Mouse (Mus musculus) limb, embryonic 10.5 days (tissue): ENCODE measurements around the gene Fam49a. TPM values are rescaled to one million over a fixed set of nuclear protein-coding genes. Genes with fewer than 3 reads are reported as not detected.
A peak's percentile ranks its signal among the peaks of the same experiment; 100 is the strongest.

ENCODE experiments used
- DNase-seq: peaks from one replicate; pipeline ENCODE4 v3.0.0-alpha.2; 2017; ENCODE audit warnings: low spot score
- H3K27ac ChIP-seq: fragments of 300-500 bp; sonication (generic); 2 replicates; pipeline ENCODE4 v1.5.1; 2016; ENCODE audit warnings: mild to moderate bottlenecking
- H3K27me3 ChIP-seq: fragments of 300-500 bp; sonication (generic); 2 replicates; pipeline ENCODE4 v1.6.1; 2016; ENCODE audit warnings: low read depth, mild to moderate bottlenecking; ENCODE audit not compliant: poor library complexity, severe bottlenecking
- H3K36me3 ChIP-seq: fragments of 300-500 bp; sonication (generic); 2 replicates; pipeline ENCODE4 v1.6.1; 2016; ENCODE audit warnings: mild to moderate bottlenecking, moderate library complexity
- H3K4me1 ChIP-seq: fragments of 300-500 bp; sonication (generic); 2 replicates; pipeline ENCODE4 v1.6.1; 2016
- H3K4me3 ChIP-seq: fragments of 300-500 bp; sonication (generic); 2 replicates; pipeline ENCODE4 v1.5.1; 2016; ENCODE audit warnings: mild to moderate bottlenecking, moderate library complexity
- H3K9me3 ChIP-seq: fragments of 300-500 bp; sonication (generic); replicated peaks from 2 replicates; pipeline ENCODE4 v1.6.1; 2016; ENCODE audit warnings: mild to moderate bottlenecking
- WGBS: fragments of 180-500 bp; shearing (Covaris S2); methylation state at CpG from one replicate; pipeline ENCODE4 v1.1.7; 2016; 5-methylcytosine and 5-hydroxymethylcytosine counted together
- polyA plus RNA-seq: library from polyadenylated mRNA; unstranded; fragments of >200 nt; fragmentation: Nextera tagmentation; extraction: Ambion mirVana; gene quantifications from 2 replicates; pipeline ENCODE4 v1.2.1, GENCODE M21; 2016

The Fam49a gene
- polyA plus RNA-seq, 1 experiment from 2014 or later = 6.5 TPM

DNA sequence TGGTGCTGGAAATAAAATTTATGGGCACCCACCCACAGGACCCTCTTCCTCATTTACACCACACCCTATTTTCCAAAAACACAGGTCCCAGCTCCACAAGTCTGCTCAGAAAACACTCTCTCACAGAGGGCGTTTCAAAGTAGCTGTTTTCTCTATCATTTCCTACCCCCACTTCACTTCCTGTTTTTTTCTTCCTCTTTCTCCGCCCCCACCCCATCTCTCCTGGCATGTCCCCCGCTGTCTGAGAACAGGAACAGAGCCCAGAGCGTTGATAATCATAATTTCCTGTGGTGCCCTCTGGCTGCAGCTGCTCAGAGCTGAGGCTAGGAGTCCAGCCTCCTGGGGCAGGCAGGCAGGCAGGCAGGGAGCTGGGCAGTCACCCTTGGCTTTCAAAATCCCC lies 39.9 kb downstream of the Fam49a start:
- WGBS = 48% methylated on average over 4 of the region's 4 CpGs
- Histone ChIP-seq H3K4me1 (peaks cover 10% of the 10 kb centered on the region), H3K27me3 (no peaks in the 10 kb centered on the region), H3K27ac (peak overlapping the region; percentile 28; the same call in 1 of the 2 replicates), H3K36me3 (no peaks in the 10 kb centered on the region), H3K9me3 (no peaks in the 10 kb centered on the region), H3K4me3 (no peak overlapping the region)
- no peak for DNase-seq

DNA sequence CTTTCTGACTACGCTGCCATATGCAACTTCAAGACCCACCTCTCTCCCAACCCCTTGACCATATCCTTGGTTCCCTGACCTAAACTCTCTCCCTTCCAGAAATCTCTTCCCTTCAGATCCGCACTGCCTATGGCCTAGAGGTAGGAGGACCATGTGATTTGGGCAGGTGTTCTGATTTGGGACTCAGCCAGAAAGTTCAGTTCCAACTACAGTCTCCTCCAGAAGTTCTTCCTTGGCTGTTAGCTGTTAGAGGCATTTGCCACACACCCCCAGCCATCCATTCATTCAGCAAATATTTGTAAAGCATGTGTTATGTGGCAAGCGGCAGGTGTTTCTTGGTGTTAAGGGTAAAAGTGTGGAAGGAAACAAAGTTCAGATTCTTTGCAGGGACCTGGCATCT lies 44.3 kb downstream of the Fam49a start:
- peaks cover 9% of the 10 kb centered on the region for H3K4me1 ChIP-seq
- no peaks in the 10 kb centered on the region for H3K27me3 ChIP-seq
- no peak for DNase-seq
- H3K4me3 ChIP-seq = no peak overlapping the region
- H3K36me3 ChIP-seq = no peaks in the 10 kb centered on the region
- WGBS = 97% methylated on average over 3 of the region's 3 CpGs
- H3K27ac ChIP-seq = no peak overlapping the region
- no peaks in the 10 kb centered on the region for H3K9me3 ChIP-seq

DNA sequence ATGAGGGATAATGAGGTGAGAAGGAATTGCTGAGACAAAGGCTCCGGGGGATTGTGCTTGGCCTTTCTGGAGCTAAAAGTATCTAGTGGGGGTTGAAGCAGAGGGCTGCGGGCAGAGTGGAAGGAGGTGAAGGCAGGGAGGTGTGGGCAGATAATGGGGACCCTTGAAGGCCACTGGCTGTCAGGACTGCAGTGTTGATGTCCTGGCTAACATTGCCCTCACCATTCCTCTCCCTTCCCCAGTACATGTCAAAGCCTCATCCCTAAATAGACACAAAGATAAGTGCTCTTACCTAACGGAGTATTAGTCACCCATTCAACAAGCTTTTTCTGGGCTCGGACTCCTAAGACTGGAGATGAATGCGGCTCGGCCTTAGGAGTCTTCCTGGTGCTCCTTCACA lies 44.9 kb downstream of the Fam49a start:
- no peak overlapping the region for H3K4me3 ChIP-seq
- 94% methylated on average over 6 of the region's 6 CpGs for WGBS
- H3K36me3 ChIP-seq = no peaks in the 10 kb centered on the region
- H3K9me3 ChIP-seq = no peaks in the 10 kb centered on the region
- H3K4me1 ChIP-seq = peaks cover 3% of the 10 kb centered on the region
- H3K27me3 ChIP-seq = no peaks in the 10 kb centered on the region
- DNase-seq = no peak
- H3K27ac ChIP-seq = no peak overlapping the region

DNA sequence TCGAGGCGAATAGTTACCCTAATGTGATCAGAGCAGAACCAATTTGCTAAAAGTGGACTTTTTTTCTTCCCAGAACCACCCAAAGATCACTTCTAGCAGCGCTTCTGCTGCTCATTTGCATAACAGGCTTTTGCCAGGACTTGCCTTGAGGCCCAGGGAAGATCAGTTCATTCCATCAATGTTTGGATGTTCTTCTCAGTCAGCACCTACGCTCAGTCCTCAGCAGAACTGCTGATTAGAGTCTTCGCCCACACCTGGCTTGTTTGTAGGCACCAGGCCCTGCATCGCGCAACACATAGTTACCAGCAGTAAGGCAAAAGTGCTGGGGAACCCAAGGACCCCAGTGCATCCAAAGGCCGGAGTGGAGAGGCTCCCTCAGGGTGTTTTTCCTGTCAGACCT lies 45.3 kb downstream of the Fam49a start:
- no peaks in the 10 kb centered on the region for H3K27me3 ChIP-seq
- no peaks in the 10 kb centered on the region for H3K4me1 ChIP-seq
- H3K4me3 ChIP-seq = no peak overlapping the region
- H3K36me3 ChIP-seq = no peaks in the 10 kb centered on the region
- H3K9me3 ChIP-seq = no peaks in the 10 kb centered on the region
- 91% methylated on average over 8 of the region's 8 CpGs for WGBS
- no peak overlapping the region for H3K27ac ChIP-seq
- no peak for DNase-seq

DNA sequence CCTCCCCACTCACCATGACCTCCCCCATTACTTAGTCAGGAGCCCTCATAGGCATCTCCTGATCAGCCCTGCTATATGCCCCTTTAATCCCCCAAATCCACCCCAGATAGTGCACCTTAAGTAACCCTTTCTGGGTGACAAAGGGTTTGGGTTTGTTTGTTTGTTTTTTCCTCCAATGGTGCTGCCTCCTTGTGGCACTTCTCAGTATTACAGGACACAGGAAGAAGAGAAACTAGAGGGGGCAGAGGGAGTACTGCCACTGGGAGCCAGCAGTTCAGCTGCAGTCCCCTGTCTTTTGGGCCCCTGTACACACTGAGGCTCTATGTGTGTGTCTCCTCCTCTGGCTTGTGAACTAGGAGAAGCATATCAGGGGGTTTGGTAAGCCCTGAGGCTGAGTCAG lies 51.5 kb downstream of the Fam49a start:
- no peak for DNase-seq
- no peaks in the 10 kb centered on the region for H3K36me3 ChIP-seq
- peaks cover 4% of the 10 kb centered on the region for H3K4me1 ChIP-seq
- H3K27me3 ChIP-seq = no peaks in the 10 kb centered on the region
- no peak overlapping the region for H3K4me3 ChIP-seq
- no peak overlapping the region for H3K27ac ChIP-seq
- no peaks in the 10 kb centered on the region for H3K9me3 ChIP-seq

DNA sequence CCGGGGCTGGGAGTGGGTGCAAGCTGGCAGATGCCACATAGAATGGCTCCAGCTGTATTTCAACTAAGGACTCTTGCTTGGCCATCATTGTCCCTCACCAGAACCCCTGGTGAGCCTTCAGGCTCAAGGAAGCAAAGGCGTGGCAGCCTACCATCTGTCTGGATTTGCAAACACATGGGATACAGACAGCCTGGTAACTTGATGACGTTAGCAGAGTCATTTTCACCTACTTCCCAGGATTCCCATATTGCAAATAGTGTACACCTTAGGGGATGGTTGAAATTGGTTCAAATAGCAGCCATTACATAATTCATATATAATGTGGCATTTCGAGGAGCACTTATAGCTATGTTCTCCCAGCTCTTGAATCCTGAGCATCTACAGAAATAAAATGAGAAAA lies 52.0 kb downstream of the Fam49a start:
- Histone ChIP-seq H3K4me1 (peaks cover 4% of the 10 kb centered on the region), H3K9me3 (no peaks in the 10 kb centered on the region), H3K36me3 (no peaks in the 10 kb centered on the region), H3K4me3 (no peak overlapping the region), H3K27me3 (no peaks in the 10 kb centered on the region), H3K27ac (no peak overlapping the region)
- 77% methylated on average over 4 of the region's 4 CpGs for WGBS
- no peak for DNase-seq

DNA sequence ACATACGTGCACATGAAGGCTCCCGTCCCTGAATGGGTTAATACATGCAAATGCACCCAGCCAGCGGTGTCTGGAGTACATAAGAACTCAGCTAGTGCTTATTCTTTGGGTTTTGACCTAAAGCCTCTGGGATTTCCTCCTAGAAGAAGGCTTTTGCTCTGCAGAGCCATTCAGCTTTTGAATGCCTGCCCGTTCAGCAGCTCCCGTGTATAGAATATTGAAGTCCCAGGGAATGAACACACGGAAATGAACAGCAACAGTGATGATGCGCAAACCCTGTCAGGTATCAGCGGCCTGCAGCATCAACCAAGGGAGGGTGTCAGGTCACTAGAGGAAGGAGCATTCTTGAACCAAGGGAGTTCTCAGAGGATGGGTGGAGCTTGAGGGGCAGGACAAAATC lies 52.4 kb downstream of the Fam49a start:
- Histone ChIP-seq H3K27ac (no peak overlapping the region), H3K9me3 (no peaks in the 10 kb centered on the region), H3K27me3 (no peaks in the 10 kb centered on the region), H3K4me3 (no peak overlapping the region), H3K4me1 (peaks cover 4% of the 10 kb centered on the region), H3K36me3 (no peaks in the 10 kb centered on the region)
- DNase-seq = no peak
- WGBS = 72% methylated on average over 8 of the region's 8 CpGs

DNA sequence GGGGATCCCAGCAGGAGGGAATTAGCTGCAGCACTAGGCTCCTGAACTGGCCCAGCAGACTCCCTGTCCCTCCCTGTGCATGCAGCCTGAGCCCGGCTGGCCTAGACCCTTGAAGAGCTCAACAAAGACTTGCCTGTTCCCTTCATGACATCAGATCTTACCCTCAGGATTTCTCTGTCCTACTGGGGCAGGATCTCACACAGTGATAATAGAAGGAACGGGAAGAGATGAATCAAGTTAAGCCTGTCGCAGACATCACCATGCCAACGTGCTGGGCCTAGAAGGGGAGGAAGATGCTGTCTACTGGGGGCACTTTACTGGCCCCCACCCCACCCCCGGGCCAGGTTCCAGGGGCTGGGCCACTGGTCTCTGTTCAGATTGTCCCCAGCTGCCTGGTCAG lies 53.1 kb downstream of the Fam49a start:
- Histone ChIP-seq H3K36me3 (no peaks in the 10 kb centered on the region), H3K4me1 (peaks cover 4% of the 10 kb centered on the region), H3K27ac (no peak overlapping the region), H3K27me3 (no peaks in the 10 kb centered on the region), H3K9me3 (no peaks in the 10 kb centered on the region), H3K4me3 (no peak overlapping the region)
- DNase-seq = no peak
- 53% methylated on average over 5 of the region's 5 CpGs for WGBS

DNA sequence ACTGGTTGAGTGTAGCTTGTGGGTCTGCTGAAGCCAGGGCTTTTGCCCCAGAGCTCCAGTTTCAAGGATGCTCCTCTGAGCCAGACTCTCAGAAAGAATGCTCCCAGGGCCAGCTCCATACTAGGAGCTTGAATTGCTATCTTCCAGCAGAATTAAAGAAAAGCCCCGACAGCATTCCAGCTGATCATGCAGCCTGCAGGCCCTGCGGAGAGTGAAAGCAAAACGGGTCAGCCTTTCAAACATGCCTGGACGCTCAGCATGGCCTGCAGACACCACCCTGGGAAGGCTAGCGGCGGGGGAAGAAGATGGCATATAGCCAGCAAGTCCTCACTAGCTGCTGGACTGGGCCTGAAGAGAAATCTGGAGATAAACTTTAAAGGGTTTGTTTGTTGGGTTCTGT lies 55.0 kb downstream of the Fam49a start:
- H3K4me1 ChIP-seq = peaks cover 4% of the 10 kb centered on the region
- no peak for DNase-seq
- no peak overlapping the region for H3K4me3 ChIP-seq
- no peaks in the 10 kb centered on the region for H3K9me3 ChIP-seq
- H3K36me3 ChIP-seq = no peaks in the 10 kb centered on the region
- H3K27me3 ChIP-seq = no peaks in the 10 kb centered on the region
- WGBS = 78% methylated on average over 6 of the region's 6 CpGs
- no peak overlapping the region for H3K27ac ChIP-seq

DNA sequence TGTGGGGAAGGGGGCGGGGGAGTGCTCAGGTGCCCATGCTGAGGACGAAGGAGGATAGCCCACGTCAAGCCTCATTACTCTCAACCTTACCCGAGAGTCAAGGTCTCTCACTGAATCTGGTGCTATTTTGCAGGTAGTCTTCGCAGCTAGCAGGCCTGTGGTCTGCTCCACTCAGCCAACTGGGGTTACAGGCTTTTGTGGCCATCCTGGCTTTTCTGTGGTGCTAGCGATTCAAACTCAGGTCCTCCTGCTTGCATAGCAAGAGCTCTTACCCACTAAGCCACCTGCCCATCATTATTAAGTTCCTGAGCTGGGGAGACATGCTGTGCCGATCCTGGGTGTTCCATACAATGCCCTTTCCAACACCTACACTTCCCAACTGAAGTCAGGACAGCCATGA lies 55.7 kb downstream of the Fam49a start:
- Histone ChIP-seq H3K27me3 (no peaks in the 10 kb centered on the region), H3K4me1 (peaks cover 4% of the 10 kb centered on the region), H3K27ac (peak overlapping the region; percentile 61; the same call in 1 of the 2 replicates), H3K4me3 (no peak overlapping the region), H3K36me3 (no peaks in the 10 kb centered on the region), H3K9me3 (no peaks in the 10 kb centered on the region)
- WGBS = 79% methylated on average over 7 of the region's 7 CpGs
- no peak for DNase-seq

DNA sequence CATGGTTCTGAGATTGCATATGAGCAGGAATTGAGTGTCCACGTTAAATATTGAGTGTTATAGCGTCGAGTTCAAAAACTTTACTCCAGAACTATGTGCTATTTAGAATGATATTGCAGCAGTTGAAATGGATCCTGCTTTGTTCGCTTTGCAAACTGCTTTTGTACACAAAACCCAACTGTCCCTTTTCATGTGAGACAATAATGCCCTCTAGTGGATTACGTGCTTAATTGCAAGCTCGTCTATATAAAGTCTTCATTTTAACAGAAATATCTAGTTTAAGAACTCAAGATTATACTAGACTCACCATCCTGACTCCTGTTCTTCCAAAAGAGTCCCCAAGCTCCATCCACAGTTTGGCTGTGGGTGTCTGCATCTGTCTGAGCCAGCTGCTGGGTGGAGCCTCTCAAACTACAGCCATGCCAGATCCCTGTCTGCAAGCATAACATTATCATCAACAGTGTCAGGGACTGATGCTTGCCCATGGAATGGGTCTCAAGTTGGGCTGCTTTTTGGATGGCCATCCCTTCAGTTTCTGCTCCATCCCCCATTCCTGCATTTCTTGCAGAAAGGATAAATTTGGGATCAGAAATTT lies 56.3 kb downstream of the Fam49a start:
- no peaks in the 10 kb centered on the region for H3K27me3 ChIP-seq
- H3K4me3 ChIP-seq = no peak overlapping the region
- H3K36me3 ChIP-seq = no peaks in the 10 kb centered on the region
- 12% methylated on average over 6 of the region's 6 CpGs for WGBS
- peaks cover 4% of the 10 kb centered on the region for H3K4me1 ChIP-seq
- no peak for DNase-seq
- 0 out of 2 replicates have a peak overlapping the region, but pooled peaks have one; percentile 61 for H3K27ac ChIP-seq
- H3K9me3 ChIP-seq = no peaks in the 10 kb centered on the region

DNA sequence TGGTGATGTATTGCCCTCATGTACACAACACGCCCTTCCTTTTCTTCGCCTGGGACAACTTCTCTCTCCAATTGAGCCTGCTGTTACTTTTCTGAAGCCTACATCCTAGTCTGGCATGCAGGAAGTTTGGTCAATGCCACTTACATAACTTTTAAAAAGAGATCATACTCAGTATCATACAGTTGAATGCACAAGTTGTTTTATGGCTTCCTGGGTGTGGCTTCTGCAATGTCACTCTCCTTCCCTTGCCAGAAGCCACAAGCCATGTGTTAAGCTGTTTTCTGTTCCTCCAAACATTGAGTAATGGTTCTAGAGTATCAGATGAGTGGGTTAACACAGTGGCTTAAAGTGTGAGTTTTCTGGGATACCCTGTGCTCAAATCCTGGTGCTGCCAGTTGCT lies 58.8 kb downstream of the Fam49a start:
- no peak overlapping the region for H3K4me3 ChIP-seq
- H3K27me3 ChIP-seq = no peaks in the 10 kb centered on the region
- H3K4me1 ChIP-seq = peaks cover 9% of the 10 kb centered on the region
- WGBS = 87% methylated on average over 2 of the region's 2 CpGs
- H3K9me3 ChIP-seq = no peaks in the 10 kb centered on the region
- H3K27ac ChIP-seq = no peak overlapping the region
- H3K36me3 ChIP-seq = no peaks in the 10 kb centered on the region
- no peak for DNase-seq

DNA sequence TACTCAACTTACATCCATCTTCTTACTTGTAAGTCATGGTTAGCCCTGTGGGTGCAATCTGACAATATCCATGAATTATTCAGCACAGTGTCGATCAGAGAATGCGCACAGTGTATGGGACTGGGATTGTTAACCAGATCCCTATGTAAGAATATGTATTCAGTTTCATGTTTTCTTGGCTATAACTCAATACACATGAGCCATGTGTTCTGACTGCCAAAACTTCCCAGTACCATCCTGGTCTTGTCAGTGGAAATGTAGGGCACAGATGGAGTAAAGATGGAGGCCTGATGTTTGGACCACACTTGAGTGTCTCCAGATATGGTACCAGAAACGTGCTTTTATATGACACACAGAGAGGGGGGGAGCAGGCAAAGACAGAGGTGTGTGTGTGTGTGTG lies 59.2 kb downstream of the Fam49a start:
- H3K4me1 ChIP-seq = peaks cover 9% of the 10 kb centered on the region
- WGBS = 86% methylated on average over 3 of the region's 3 CpGs
- DNase-seq = no peak
- no peaks in the 10 kb centered on the region for H3K36me3 ChIP-seq
- H3K4me3 ChIP-seq = no peak overlapping the region
- H3K27me3 ChIP-seq = no peaks in the 10 kb centered on the region
- no peaks in the 10 kb centered on the region for H3K9me3 ChIP-seq
- no peak overlapping the region for H3K27ac ChIP-seq

DNA sequence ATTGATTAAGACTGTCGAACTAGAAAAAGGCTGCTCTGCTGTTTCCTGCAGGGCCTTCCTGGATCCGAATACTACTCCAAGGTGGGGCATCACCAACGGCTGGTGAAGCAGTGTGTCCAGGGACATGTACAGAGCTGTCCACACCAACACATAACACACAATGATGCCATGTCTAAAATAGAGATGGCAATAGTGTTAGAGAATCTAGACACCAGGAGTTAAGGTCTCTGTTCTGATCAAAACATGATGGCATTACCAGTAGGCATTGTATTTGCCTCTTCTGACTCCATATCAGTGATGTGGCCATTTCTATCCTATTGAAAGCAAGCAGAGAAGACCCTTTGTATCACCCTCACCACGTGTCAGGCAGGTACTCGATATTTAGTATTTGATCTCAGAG lies 61.1 kb downstream of the Fam49a start:
- H3K4me1 ChIP-seq = peaks cover 13% of the 10 kb centered on the region
- H3K9me3 ChIP-seq = no peaks in the 10 kb centered on the region
- no peaks in the 10 kb centered on the region for H3K27me3 ChIP-seq
- WGBS = 86% methylated on average over 5 of the region's 5 CpGs
- H3K27ac ChIP-seq = no peak overlapping the region
- no peak overlapping the region for H3K4me3 ChIP-seq
- H3K36me3 ChIP-seq = no peaks in the 10 kb centered on the region
- DNase-seq = no peak
